Mouse (Mus musculus): ENCODE measurements around the gene Lgr4.

Lgr4 gene

GRCm38 (mm10) chr2:110036265-110036664 lies 118.8 kb downstream of the Lgr4 start:
- no peak for DNase-seq

- no peak for DNase-seq
Measured at GRCm38 (mm10) chr2:110036665-110037064, 119.2 kb downstream of the Lgr4 start.

GRCm38 (mm10) chr2:110037221-110037620 lies 119.8 kb downstream of the Lgr4 start:
- no peak for DNase-seq

- DNase-seq: no peak
Measured at GRCm38 (mm10) chr2:110038341-110038740, 120.9 kb downstream of the Lgr4 start.

- DNase-seq: no peak
Measured at GRCm38 (mm10) chr2:110042861-110043760, 125.7 kb downstream of the Lgr4 start.

- no peak for DNase-seq
Measured at GRCm38 (mm10) chr2:110058424-110058823, 141.0 kb downstream of the Lgr4 start.

GRCm38 (mm10) chr2:110063131-110063530 lies 145.7 kb downstream of the Lgr4 start:
- no peak for DNase-seq

Measured in cerebellum, adult 11-12 months (tissue).